ENCODE assay signal across 18 mouse cellular contexts in the genomic region with DNA sequence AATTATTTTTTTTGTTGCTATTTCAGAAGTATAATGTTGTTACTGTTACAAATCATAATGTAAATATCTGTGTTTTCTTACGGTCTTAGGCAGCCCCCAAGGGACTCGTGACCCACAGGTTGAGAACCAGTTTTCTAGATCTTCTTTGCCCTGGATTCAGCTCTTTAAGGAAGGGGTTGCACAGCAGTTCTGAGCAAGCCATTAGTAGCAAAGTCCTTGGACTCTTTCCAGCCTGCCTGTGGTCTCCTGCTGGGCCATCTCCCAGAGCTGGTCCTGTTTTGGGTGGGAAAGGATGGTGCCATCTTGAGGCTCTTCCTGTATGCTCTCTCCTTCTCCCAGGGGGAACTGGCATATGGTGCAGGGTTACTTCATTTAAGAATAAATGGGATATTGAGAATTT.
DNase-seq lines count a peak whose midpoint lies in the region; ATAC-seq and TF ChIP-seq lines count a peak whose summit lies in the region.
"Had no signal": no experiment of that assay in that cellular context is flagged by ENCODE, and none has a peak within 500 bp of the region (broad histone marks: within the 10 kb centered on the region; RNA-seq: fewer than 3 reads in every experiment).

No protein-coding gene starts in this region.

- H3K27ac ChIP-seq in cerebellum, adult 2 months (ENCODE audit: insufficient read depth, low read length): no peak overlapping the region
- 0 out of 2 replicates have a peak overlapping the region, but pooled peaks have one; percentile 42 for H3K27ac ChIP-seq in forebrain, embryonic 12.5 days
- H3K27ac ChIP-seq in forebrain, embryonic 11.5 days (ENCODE audit: low read depth, low read length): no peak overlapping the region
- no peak overlapping the region for H3K27ac ChIP-seq in limb, embryonic 14.5 days (replicated peaks; ENCODE audit: low read depth, low read length)
- no peak overlapping the region for H3K27ac ChIP-seq in limb, embryonic 10.5 days
- H3K27ac ChIP-seq: gastrocnemius, adult 2 months; heart, embryonic 13.5 days; hindbrain, embryonic 14.5 days; intestine, embryonic 15.5 days; limb, embryonic 12.5 days; liver, embryonic 13.5 days; lung, embryonic 15.5 days; midbrain, embryonic 15.5 days had no signal

- WGBS in cerebellum, adult 2 months: 91% methylated on average over 2 of the region's 2 CpGs
- 76% methylated on average over 2 of the region's 2 CpGs for WGBS in forebrain, embryonic 12.5 days
- WGBS in forebrain, embryonic 11.5 days: 92% methylated on average over 2 of the region's 2 CpGs
- WGBS in limb, embryonic 14.5 days: 44% methylated on average over 2 of the region's 2 CpGs
- 92% methylated on average over 2 of the region's 2 CpGs for WGBS in limb, embryonic 10.5 days

- H3K36me3 ChIP-seq in forebrain, embryonic 12.5 days (replicated peaks): no peaks in the 10 kb centered on the region
- no peaks in the 10 kb centered on the region for H3K36me3 ChIP-seq in forebrain, embryonic 11.5 days (ENCODE audit: control insufficient read depth, insufficient read depth, low read length)
- no peaks in the 10 kb centered on the region for H3K36me3 ChIP-seq in limb, embryonic 14.5 days (ENCODE audit: control insufficient read depth, insufficient read depth, low read length)
- H3K36me3 ChIP-seq in limb, embryonic 10.5 days: no peaks in the 10 kb centered on the region
- H3K36me3 ChIP-seq: G1E; heart, embryonic 13.5 days; intestine, embryonic 15.5 days; limb, embryonic 12.5 days; liver, embryonic 13.5 days; lung, embryonic 15.5 days; midbrain, embryonic 15.5 days had no signal

- H3K4me1 ChIP-seq in cerebellum, adult 2 months (ENCODE audit: control insufficient read depth, insufficient read depth, low read length): peaks cover 15% of the 10 kb centered on the region
- H3K4me1 ChIP-seq in forebrain, embryonic 12.5 days: peaks cover 36% of the 10 kb centered on the region
- H3K4me1 ChIP-seq in forebrain, embryonic 11.5 days (replicated peaks; ENCODE audit: control insufficient read depth, insufficient read depth, low read length): peaks cover 12% of the 10 kb centered on the region
- peaks cover 38% of the 10 kb centered on the region for H3K4me1 ChIP-seq in limb, embryonic 14.5 days (ENCODE audit: control insufficient read depth, insufficient read depth, low read length)
- peaks cover 38% of the 10 kb centered on the region for H3K4me1 ChIP-seq in limb, embryonic 10.5 days
- H3K4me1 ChIP-seq: liver, embryonic 13.5 days had no signal

- no peak overlapping the region for H3K4me3 ChIP-seq in cerebellum, adult 2 months (replicated peaks; ENCODE audit: insufficient read depth, low read depth, low read length)
- H3K4me3 ChIP-seq in forebrain, embryonic 12.5 days (replicated peaks): no peak overlapping the region
- H3K4me3 ChIP-seq in forebrain, embryonic 11.5 days (ENCODE audit: low read depth, low read length): no peak overlapping the region
- H3K4me3 ChIP-seq in limb, embryonic 14.5 days (replicated peaks; ENCODE audit: low read length): no peak overlapping the region
- H3K4me3 ChIP-seq in limb, embryonic 10.5 days: no peak overlapping the region
- H3K4me3 ChIP-seq: gastrocnemius, adult 2 months; heart, embryonic 13.5 days; intestine, embryonic 15.5 days; limb, embryonic 12.5 days; liver, embryonic 13.5 days; lung, embryonic 15.5 days; midbrain, embryonic 15.5 days had no signal

- ATAC-seq in forebrain, embryonic 12.5 days (ENCODE audit: low FRiP score): no peak
- no peak for ATAC-seq in forebrain, embryonic 11.5 days (replicated peaks; ENCODE audit: low FRiP score)
- ATAC-seq in limb, embryonic 14.5 days (ENCODE audit: low FRiP score, low read depth): no peak
- no peak for ATAC-seq in megakaryocyte progenitor cell, adult 5-6 weeks (replicated peaks; ENCODE audit: poor library complexity)
- ATAC-seq: intestine, embryonic 15.5 days had no signal

- no peak for TF ChIP-seq POLR2A in cerebellum, adult 2 months (IDR thresholded peaks at IDR 0.05; ENCODE audit: borderline replicate concordance, insufficient read depth, low read length)
- TF ChIP-seq POLR2A in limb, embryonic 14.5 days (IDR thresholded peaks at IDR 0.05; ENCODE audit: borderline replicate concordance, extremely low read depth, insufficient read depth, insufficient read length): no peak

- H3K27me3 ChIP-seq in cerebellum, adult 2 months (ENCODE audit: control insufficient read depth, insufficient read depth, low read length): no peaks in the 10 kb centered on the region
- no peaks in the 10 kb centered on the region for H3K27me3 ChIP-seq in forebrain, embryonic 12.5 days
- no peaks in the 10 kb centered on the region for H3K27me3 ChIP-seq in forebrain, embryonic 11.5 days (ENCODE audit: control insufficient read depth, insufficient read depth, low read length)
- no peaks in the 10 kb centered on the region for H3K27me3 ChIP-seq in limb, embryonic 14.5 days (ENCODE audit: control insufficient read depth, insufficient read depth, low read length)
- H3K27me3 ChIP-seq in limb, embryonic 10.5 days (ENCODE audit: low read depth, poor library complexity, severe bottlenecking): peaks cover 14% of the 10 kb centered on the region; the same call in 1 of the 2 replicates
- H3K27me3 ChIP-seq: heart, embryonic 13.5 days; intestine, embryonic 15.5 days; liver, embryonic 13.5 days; lung, embryonic 15.5 days; midbrain, embryonic 15.5 days had no signal

- H3K9ac ChIP-seq in forebrain, embryonic 12.5 days: no peak overlapping the region
- no peak overlapping the region for H3K9ac ChIP-seq in forebrain, embryonic 11.5 days (ENCODE audit: low read length)
- no peak overlapping the region for H3K9ac ChIP-seq in limb, embryonic 14.5 days (ENCODE audit: low read depth, low read length, severe bottlenecking)
- H3K9ac ChIP-seq: heart, embryonic 13.5 days; hindbrain, embryonic 14.5 days; intestine, embryonic 15.5 days; limb, embryonic 12.5 days; liver, embryonic 13.5 days; lung, embryonic 15.5 days; midbrain, embryonic 15.5 days had no signal

- H3K4me2 ChIP-seq in forebrain, embryonic 12.5 days: no peak overlapping the region
- H3K4me2 ChIP-seq in forebrain, embryonic 11.5 days (ENCODE audit: low read depth, low read length, severe bottlenecking): no peak overlapping the region
- H3K4me2 ChIP-seq in limb, embryonic 14.5 days (replicated peaks; ENCODE audit: low read depth, low read length, severe bottlenecking): no peak overlapping the region
- H3K4me2 ChIP-seq: heart, embryonic 13.5 days; hindbrain, embryonic 14.5 days; intestine, embryonic 15.5 days; limb, embryonic 12.5 days; liver, embryonic 13.5 days; lung, embryonic 15.5 days; midbrain, embryonic 15.5 days had no signal

- H3K9me3 ChIP-seq in forebrain, embryonic 12.5 days: no peaks in the 10 kb centered on the region
- no peaks in the 10 kb centered on the region for H3K9me3 ChIP-seq in forebrain, embryonic 11.5 days (ENCODE audit: control insufficient read depth, low read length)
- H3K9me3 ChIP-seq in limb, embryonic 14.5 days (ENCODE audit: control insufficient read depth, low read length): no peaks in the 10 kb centered on the region
- no peaks in the 10 kb centered on the region for H3K9me3 ChIP-seq in limb, embryonic 10.5 days (replicated peaks)
- H3K9me3 ChIP-seq: G1E; heart, embryonic 13.5 days; intestine, embryonic 15.5 days; limb, embryonic 12.5 days; liver, embryonic 13.5 days; lung, embryonic 15.5 days; midbrain, embryonic 15.5 days had no signal

- peak; percentile 44 for DNase-seq in cerebellum, adult 11-12 months
- no peak for DNase-seq in cerebellum, adult 2 months
- no peak for DNase-seq in forebrain, embryonic 11.5 days (ENCODE audit: low spot score)
- peak; percentile 63 for DNase-seq in limb, embryonic 14.5 days (ENCODE audit: low spot score)
- DNase-seq in limb, embryonic 10.5 days (ENCODE audit: low spot score): no peak
- peak; percentile 49 for DNase-seq in MN1 (ENCODE audit: low spot score)
- DNase-seq: gastrocnemius, adult 2 months; kidney, adult 9 months; liver, embryonic 13.5 days had no signal

- TF ChIP-seq CTCF in cerebellum, adult 2 months (IDR thresholded peaks at IDR 0.05; ENCODE audit: borderline replicate concordance, insufficient read depth, low read depth, low read length): no peak

Comparison
In these comparisons a context has a peak if more than half of its experiments do, and no peak if none do; other contexts are left out.
1. DNase-seq: peak in cerebellum, adult 11-12 months (single experiment), limb, embryonic 14.5 days (single experiment) and MN1 (single experiment); none in cerebellum, adult 2 months (0 of 2), forebrain, embryonic 11.5 days (single experiment) and limb, embryonic 10.5 days (single experiment).